Comparison of ENCODE assay signal across 22 mouse cellular contexts in the genomic region with DNA sequence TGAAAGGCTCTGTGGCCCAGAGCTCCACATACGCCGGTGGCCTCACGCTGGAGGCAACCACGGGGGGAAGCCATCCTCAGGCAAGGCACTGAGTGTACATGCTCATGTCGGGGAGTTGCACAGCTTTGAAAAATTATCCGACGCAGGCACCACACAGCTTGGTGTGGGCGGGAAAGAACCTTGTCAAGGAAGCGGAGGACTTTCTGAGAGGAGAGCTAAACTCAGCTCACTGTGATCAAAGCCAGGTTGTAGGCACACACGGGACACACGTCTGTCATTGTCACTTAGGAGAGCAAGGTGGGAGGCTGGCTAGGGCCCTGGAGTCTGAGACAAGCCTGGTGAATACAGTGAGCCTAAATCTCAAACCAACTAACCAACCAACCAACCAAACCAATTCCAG.
DNase-seq lines count a peak whose midpoint lies in the region; ATAC-seq lines count a peak whose summit lies in the region.
"Had no signal": no experiment of that assay in that cellular context is flagged by ENCODE, and none has a peak within 500 bp of the region (broad histone marks: within the 10 kb centered on the region; RNA-seq: fewer than 3 reads in every experiment).

No protein-coding gene starts in this region.

- H3K36me3 ChIP-seq in midbrain, embryonic 13.5 days = peaks cover 25% of the 10 kb centered on the region
- H3K36me3 ChIP-seq: lung, embryonic 15.5 days had no signal

- intact Hi-C loops in left cerebral cortex, postnatal 25 days (cut with DNase I) = no loop called here

- no peaks in the 10 kb centered on the region for H3K27me3 ChIP-seq in midbrain, embryonic 13.5 days
- H3K27me3 ChIP-seq: forebrain, embryonic 15.5 days; hindbrain, embryonic 12.5 days; limb, embryonic 12.5 days; liver, embryonic 13.5 days; lung, embryonic 15.5 days; midbrain, embryonic 15.5 days; Patski had no signal

- H3K4me3 ChIP-seq in midbrain, embryonic 13.5 days (replicated peaks) = no peak overlapping the region
- H3K4me3 ChIP-seq: embryonic facial prominence, embryonic 10.5 days; erythroblast, embryonic 14.5 days; forebrain, embryonic 15.5 days; hindbrain, embryonic 12.5 days; limb, embryonic 12.5 days; liver, embryonic 13.5 days; lung, embryonic 15.5 days; midbrain, embryonic 15.5 days had no signal

- no peak overlapping the region for H3K27ac ChIP-seq in midbrain, embryonic 13.5 days
- H3K27ac ChIP-seq: embryonic facial prominence, embryonic 10.5 days; forebrain, embryonic 15.5 days; hindbrain, embryonic 12.5 days; limb, embryonic 12.5 days; liver, embryonic 13.5 days; lung, embryonic 15.5 days; midbrain, embryonic 15.5 days had no signal

- peaks cover 9% of the 10 kb centered on the region; the same call in 1 of the 2 replicates for H3K4me1 ChIP-seq in midbrain, embryonic 13.5 days (replicated peaks)
- H3K4me1 ChIP-seq: forebrain, embryonic 15.5 days; liver, embryonic 13.5 days; lung, embryonic 15.5 days; midbrain, embryonic 15.5 days had no signal

- WGBS in midbrain, embryonic 13.5 days = 60% methylated on average over 11 of the region's 11 CpGs

- H3K9me3 ChIP-seq in midbrain, embryonic 13.5 days = no peaks in the 10 kb centered on the region
- H3K9me3 ChIP-seq: embryonic facial prominence, embryonic 10.5 days; forebrain, embryonic 15.5 days; hindbrain, embryonic 12.5 days; limb, embryonic 12.5 days; liver, embryonic 13.5 days; lung, embryonic 15.5 days; midbrain, embryonic 15.5 days had no signal

- H3K9ac ChIP-seq in midbrain, embryonic 13.5 days (replicated peaks) = no peak overlapping the region
- H3K9ac ChIP-seq: forebrain, embryonic 15.5 days; hindbrain, embryonic 12.5 days; limb, embryonic 12.5 days; liver, embryonic 13.5 days; lung, embryonic 15.5 days; midbrain, embryonic 15.5 days had no signal

- no peak for ATAC-seq in midbrain, embryonic 13.5 days
- ATAC-seq: activated CD4-positive, CD25-positive, alpha-beta regulatory T cell, adult 4 months; forebrain, embryonic 15.5 days; inflammation-experienced regulatory T-cells, adult 6 months; midbrain, embryonic 15.5 days; Patski had no signal

- peak; percentile 71 for DNase-seq in right cerebral cortex, adult 18-20 months
- DNase-seq in right cerebral cortex, postnatal 4 days = no peak
- peak; percentile 21 to 40 for DNase-seq in layer of hippocampus, adult 8-10 months (ENCODE audit: low spot score in 2 of 2)
- DNase-seq in left cerebral cortex, postnatal 25 days (ENCODE audit: low spot score in 2 of 2) = peak; percentile 47 to 84
- DNase-seq in retina, embryonic 14.5 days (ENCODE audit: low spot score) = no peak
- DNase-seq in cerebellum, adult 9-11 months = no peak
- DNase-seq: adrenal gland, postnatal 36 days; cerebellum, postnatal 10 days; gastrocnemius, postnatal 14 days; kidney, postnatal 36 days; liver, embryonic 13.5 days had no signal

- H3K4me2 ChIP-seq in midbrain, embryonic 13.5 days (replicated peaks) = no peak overlapping the region
- H3K4me2 ChIP-seq: forebrain, embryonic 15.5 days; hindbrain, embryonic 12.5 days; limb, embryonic 12.5 days; liver, embryonic 13.5 days; lung, embryonic 15.5 days; midbrain, embryonic 15.5 days had no signal

Comparison
In these comparisons a context has a peak if more than half of its experiments do, and no peak if none do; other contexts are left out.
1. DNase-seq: peak in right cerebral cortex, adult 18-20 months (single experiment), layer of hippocampus, adult 8-10 months (2 of 2) and left cerebral cortex, postnatal 25 days (2 of 2); none in right cerebral cortex, postnatal 4 days (single experiment), retina, embryonic 14.5 days (single experiment) and cerebellum, adult 9-11 months (single experiment).